ENCODE assay signal across 9 mouse cellular contexts in genomic region chr3:35972985-35973384, GRCm38 (mm10). TPM values are rescaled to one million over a fixed set of nuclear protein-coding genes. Genes with fewer than 3 reads are reported as not detected.
DNase-seq lines count a peak whose midpoint lies in the region; ATAC-seq and TF ChIP-seq lines count a peak whose summit lies in the region.
"Had no signal": no experiment of that assay in that cellular context is flagged by ENCODE, and none has a peak within 500 bp of the region (broad histone marks: within the 10 kb centered on the region; RNA-seq: fewer than 3 reads in every experiment).

No protein-coding gene starts in this region.

- 73% methylated on average over 4 of the region's 4 CpGs for WGBS in lung, embryonic 14.5 days
- WGBS in lung, adult 2 months, result 76% methylated on average over 4 of the region's 4 CpGs
- 81% methylated on average over 4 of the region's 4 CpGs for WGBS in forebrain, postnatal 0 days

- no peak overlapping the region for H3K4me3 ChIP-seq in lung, embryonic 14.5 days (ENCODE audit: low read depth, low read length)
- no peak overlapping the region for H3K4me3 ChIP-seq in lung, adult 2 months (replicated peaks; ENCODE audit: extremely low read depth, low read depth, low read length)
- H3K4me3 ChIP-seq in forebrain, postnatal 0 days (ENCODE audit: low read depth, low read length), result no peak overlapping the region
- H3K4me3 ChIP-seq: megakaryocyte, embryonic 14.5 days had no signal

- DNase-seq in gastrocnemius, adult 18-20 months (ENCODE audit: low spot score), result peak; percentile 14
- no peak for DNase-seq in gastrocnemius, postnatal 4 days (ENCODE audit: low spot score in 2 of 2)
- peak; percentile 69 for DNase-seq in lung, embryonic 14.5 days
- DNase-seq in lung, adult 2 months, result no peak
- DNase-seq in adipocyte (ENCODE audit: low spot score), result peak; percentile 18
- DNase-seq in forebrain, postnatal 0 days, result peak; percentile 33
- DNase-seq in retina, postnatal 7 days (ENCODE audit: low read depth, low spot score), result peak; percentile 23
- DNase-seq in adrenal gland, postnatal 4 days (ENCODE audit: low spot score in 2 of 2), result no peak

- TF ChIP-seq CTCF in lung, embryonic 14.5 days (IDR thresholded peaks at IDR 0.05; ENCODE audit: low read depth), result peak; percentile 70
- TF ChIP-seq CTCF in lung, adult 2 months (IDR thresholded peaks at IDR 0.05; ENCODE audit: insufficient read depth, low read length), result no peak
- peak; percentile 69 for TF ChIP-seq CTCF in forebrain, postnatal 0 days (IDR thresholded peaks at IDR 0.05; ENCODE audit: low read depth)

- H3K27me3 ChIP-seq in lung, embryonic 14.5 days (ENCODE audit: insufficient read depth, low read length), result no peaks in the 10 kb centered on the region
- no peaks in the 10 kb centered on the region for H3K27me3 ChIP-seq in forebrain, postnatal 0 days (ENCODE audit: insufficient read depth, low read length)
- H3K27me3 ChIP-seq: megakaryocyte, embryonic 14.5 days had no signal

- peaks cover 55% of the 10 kb centered on the region for H3K36me3 ChIP-seq in lung, embryonic 14.5 days (ENCODE audit: insufficient read depth)
- H3K36me3 ChIP-seq in forebrain, postnatal 0 days (ENCODE audit: insufficient read depth), result peaks cover 44% of the 10 kb centered on the region

- no peak overlapping the region for H3K9ac ChIP-seq in lung, embryonic 14.5 days
- no peak overlapping the region for H3K9ac ChIP-seq in forebrain, postnatal 0 days

- no peaks in the 10 kb centered on the region for H3K4me1 ChIP-seq in lung, embryonic 14.5 days (ENCODE audit: insufficient read depth)
- H3K4me1 ChIP-seq in lung, adult 2 months (ENCODE audit: control insufficient read depth, insufficient read depth, low read length), result no peaks in the 10 kb centered on the region
- H3K4me1 ChIP-seq in forebrain, postnatal 0 days (ENCODE audit: insufficient read depth), result no peaks in the 10 kb centered on the region

- no peak overlapping the region for H3K27ac ChIP-seq in lung, embryonic 14.5 days (ENCODE audit: low read depth)
- no peak overlapping the region for H3K27ac ChIP-seq in forebrain, postnatal 0 days (ENCODE audit: low read depth, low read length)

- H3K4me2 ChIP-seq in lung, embryonic 14.5 days, result no peak overlapping the region
- no peak overlapping the region for H3K4me2 ChIP-seq in forebrain, postnatal 0 days (ENCODE audit: low read depth)

- ATAC-seq in lung, embryonic 14.5 days (ENCODE audit: insufficient read depth), result peak; percentile 63; the same call in 1 of the 2 replicates
- ATAC-seq in forebrain, postnatal 0 days, result peak; percentile 82

- TF ChIP-seq POLR2A in lung, adult 2 months (IDR thresholded peaks at IDR 0.05; ENCODE audit: borderline replicate concordance, extremely low read depth, low read depth, low read length), result no peak

- H3K9me3 ChIP-seq in lung, embryonic 14.5 days (ENCODE audit: low read depth, low read length), result no peaks in the 10 kb centered on the region
- no peaks in the 10 kb centered on the region for H3K9me3 ChIP-seq in forebrain, postnatal 0 days (ENCODE audit: low read length)
- H3K9me3 ChIP-seq: megakaryocyte, embryonic 14.5 days had no signal

RNA-seq across cellular contexts. Expression of gene Mccc1, which starts 27.5 kb away (rescaled TPM):
- total RNA-seq in gastrocnemius, adult 18-20 months (2021), result 10 to 100 TPM; 34.3 to 35.3 TPM
- 10 to 100 TPM; 25.9 to 26.9 TPM for total RNA-seq in gastrocnemius, postnatal 4 days (2021)
- 31.7 and 33.1 TPM in 2 replicates for polyA plus RNA-seq in lung, embryonic 14.5 days (2014; fragmentation: Nextera tagmentation; extraction: Ambion mirVana)
- polyA plus RNA-seq in lung, adult 2 months (2012; rRNA removed), result 10.7 and 14.1 TPM in 2 replicates
- 5.9 and 7.7 TPM in 2 replicates for total RNA-seq in forebrain, postnatal 0 days (2014; rRNA removed)
- 8.9 and 13.7 TPM in 2 replicates for polyA plus RNA-seq in forebrain, postnatal 0 days (2015; fragmentation: Nextera tagmentation; extraction: Ambion mirVana)
- 10 to 100 TPM; 57.7 to 74.9 TPM for total RNA-seq in adrenal gland, postnatal 4 days (2021)

RNA-seq across cellular contexts. Expression of gene Dcun1d1, which starts 35.7 kb away (rescaled TPM):
- 10 to 100 TPM; 71.4 to 86.1 TPM for total RNA-seq in gastrocnemius, adult 18-20 months (2021)
- total RNA-seq in gastrocnemius, postnatal 4 days (2021), result 10 to 100 TPM; 64.0 to 69.0 TPM
- 97.7 and 102 TPM in 2 replicates for polyA plus RNA-seq in lung, embryonic 14.5 days (2014; fragmentation: Nextera tagmentation; extraction: Ambion mirVana)
- 2.3 and 12.3 TPM in 2 replicates for polyA plus RNA-seq in lung, adult 2 months (2012; rRNA removed)
- total RNA-seq in forebrain, postnatal 0 days (2014; rRNA removed), result 74.1 and 82.8 TPM in 2 replicates
- 102 and 125 TPM in 2 replicates for polyA plus RNA-seq in forebrain, postnatal 0 days (2015; fragmentation: Nextera tagmentation; extraction: Ambion mirVana)
- total RNA-seq in adrenal gland, postnatal 4 days (2021), result 10 to 100 TPM; 76.5 to 79.3 TPM

Comparison
In these comparisons a context has a peak if more than half of its experiments do, and no peak if none do; other contexts are left out.
1. DNase-seq: peak in gastrocnemius, adult 18-20 months (single experiment), lung, embryonic 14.5 days (single experiment), adipocyte (single experiment), forebrain, postnatal 0 days (single experiment) and retina, postnatal 7 days (single experiment); none in gastrocnemius, postnatal 4 days (0 of 2), lung, adult 2 months (single experiment) and adrenal gland, postnatal 4 days (0 of 2).